Comparison of ENCODE assay signal across 24 mouse cellular contexts in the genomic region with DNA sequence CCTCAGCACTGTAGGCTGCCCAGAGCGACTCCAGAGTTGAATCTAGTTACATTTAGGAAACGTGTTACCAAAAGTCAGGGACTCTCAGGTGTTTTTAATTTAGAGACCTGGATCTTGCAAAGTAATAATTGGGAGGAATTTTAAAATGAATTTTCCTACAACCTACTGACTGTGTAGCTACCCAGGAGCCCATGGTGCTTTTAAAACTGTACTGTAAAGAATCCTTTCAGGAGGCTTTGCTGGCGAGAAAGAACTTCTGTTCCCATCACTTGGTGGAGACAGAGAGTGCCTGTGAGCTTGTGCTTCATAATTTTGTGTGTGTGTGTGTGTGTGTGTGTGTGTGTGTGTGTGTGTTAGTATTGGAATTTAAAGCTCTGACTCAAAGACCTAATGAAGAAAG.
A peak's percentile ranks its signal among the peaks of the same experiment; 100 is the strongest.
DNase-seq lines count a peak whose midpoint lies in the region; ATAC-seq lines count a peak whose summit lies in the region.
"Had no signal": no experiment of that assay in that cellular context is flagged by ENCODE, and none has a peak within 500 bp of the region (broad histone marks: within the 10 kb centered on the region; RNA-seq: fewer than 3 reads in every experiment).

No protein-coding gene starts in this region.

- WGBS in embryonic facial prominence, embryonic 11.5 days, result 56% methylated on average over 3 of the region's 3 CpGs
- WGBS in embryonic facial prominence, embryonic 10.5 days, result 74% methylated on average over 3 of the region's 3 CpGs
- WGBS in limb, embryonic 12.5 days, result 33% methylated on average over 3 of the region's 3 CpGs
- 75% methylated on average over 3 of the region's 3 CpGs for WGBS in limb, embryonic 10.5 days
- WGBS in limb, embryonic 13.5 days, result 26% methylated on average over 3 of the region's 3 CpGs
- 29% methylated on average over 3 of the region's 3 CpGs for WGBS in limb, embryonic 15.5 days

- no peak for ATAC-seq in embryonic facial prominence, embryonic 11.5 days (replicated peaks; ENCODE audit: insufficient number of reproducible peaks, low FRiP score, low TSS enrichment, low read depth)
- ATAC-seq in limb, embryonic 12.5 days (ENCODE audit: insufficient number of reproducible peaks, insufficient read depth, low FRiP score, low TSS enrichment, low read depth), result peak; percentile 76; the same call in 1 of the 2 replicates
- peak; percentile 79; the same call in 1 of the 2 replicates for ATAC-seq in limb, embryonic 13.5 days (ENCODE audit: low FRiP score, low read depth)
- no peak for ATAC-seq in limb, embryonic 15.5 days (ENCODE audit: insufficient number of reproducible peaks, low FRiP score, low TSS enrichment, low read depth)
- ATAC-seq: activated CD4-positive, CD25-positive, alpha-beta regulatory T cell, adult 4 months; CD4-positive, CD25-positive, alpha-beta regulatory T cell, adult 4 months; forebrain, embryonic 13.5 days; forebrain, embryonic 15.5 days; Patski had no signal

- H3K36me3 ChIP-seq in embryonic facial prominence, embryonic 11.5 days (replicated peaks; ENCODE audit: control insufficient read depth, insufficient read depth, low read depth, low read length), result no peaks in the 10 kb centered on the region
- no peaks in the 10 kb centered on the region; the same call in 1 of the 2 replicates for H3K36me3 ChIP-seq in embryonic facial prominence, embryonic 10.5 days (replicated peaks)
- H3K36me3 ChIP-seq in limb, embryonic 12.5 days, result no peaks in the 10 kb centered on the region
- no peaks in the 10 kb centered on the region for H3K36me3 ChIP-seq in limb, embryonic 10.5 days
- H3K36me3 ChIP-seq in limb, embryonic 13.5 days, result no peaks in the 10 kb centered on the region
- no peaks in the 10 kb centered on the region for H3K36me3 ChIP-seq in limb, embryonic 15.5 days
- H3K36me3 ChIP-seq: embryonic facial prominence, embryonic 12.5 days; forebrain, embryonic 15.5 days; G1E had no signal

- no peak overlapping the region for H3K4me3 ChIP-seq in embryonic facial prominence, embryonic 11.5 days (ENCODE audit: low read depth, low read length)
- no peak overlapping the region for H3K4me3 ChIP-seq in embryonic facial prominence, embryonic 10.5 days
- no peak overlapping the region for H3K4me3 ChIP-seq in limb, embryonic 12.5 days (replicated peaks)
- no peak overlapping the region for H3K4me3 ChIP-seq in limb, embryonic 10.5 days
- no peak overlapping the region for H3K4me3 ChIP-seq in limb, embryonic 13.5 days
- H3K4me3 ChIP-seq in limb, embryonic 15.5 days, result no peak overlapping the region
- H3K4me3 ChIP-seq: embryonic facial prominence, embryonic 12.5 days; forebrain, embryonic 13.5 days; forebrain, embryonic 15.5 days had no signal

- no peak overlapping the region for H3K4me2 ChIP-seq in embryonic facial prominence, embryonic 11.5 days (ENCODE audit: low read depth, low read length)
- no peak overlapping the region for H3K4me2 ChIP-seq in limb, embryonic 12.5 days
- H3K4me2 ChIP-seq in limb, embryonic 13.5 days (replicated peaks), result no peak overlapping the region
- no peak overlapping the region for H3K4me2 ChIP-seq in limb, embryonic 15.5 days
- H3K4me2 ChIP-seq: embryonic facial prominence, embryonic 12.5 days; forebrain, embryonic 13.5 days; forebrain, embryonic 15.5 days had no signal

- no peaks in the 10 kb centered on the region for H3K27me3 ChIP-seq in embryonic facial prominence, embryonic 11.5 days (ENCODE audit: control insufficient read depth, insufficient read depth, low read length)
- no peaks in the 10 kb centered on the region for H3K27me3 ChIP-seq in embryonic facial prominence, embryonic 10.5 days (replicated peaks; ENCODE audit: low read depth, poor library complexity, severe bottlenecking)
- H3K27me3 ChIP-seq in limb, embryonic 12.5 days, result no peaks in the 10 kb centered on the region
- no peaks in the 10 kb centered on the region for H3K27me3 ChIP-seq in limb, embryonic 10.5 days (ENCODE audit: low read depth, poor library complexity, severe bottlenecking)
- no peaks in the 10 kb centered on the region for H3K27me3 ChIP-seq in limb, embryonic 13.5 days
- H3K27me3 ChIP-seq in limb, embryonic 15.5 days, result no peaks in the 10 kb centered on the region
- H3K27me3 ChIP-seq: CH12.LX; embryonic facial prominence, embryonic 12.5 days; forebrain, embryonic 13.5 days; forebrain, embryonic 15.5 days; Patski had no signal

- H3K9me3 ChIP-seq in embryonic facial prominence, embryonic 11.5 days (replicated peaks; ENCODE audit: control insufficient read depth, low read length), result no peaks in the 10 kb centered on the region
- no peaks in the 10 kb centered on the region for H3K9me3 ChIP-seq in embryonic facial prominence, embryonic 10.5 days
- no peaks in the 10 kb centered on the region for H3K9me3 ChIP-seq in limb, embryonic 12.5 days
- no peaks in the 10 kb centered on the region for H3K9me3 ChIP-seq in limb, embryonic 10.5 days (replicated peaks)
- no peaks in the 10 kb centered on the region for H3K9me3 ChIP-seq in limb, embryonic 13.5 days
- no peaks in the 10 kb centered on the region for H3K9me3 ChIP-seq in limb, embryonic 15.5 days
- H3K9me3 ChIP-seq: embryonic facial prominence, embryonic 12.5 days; forebrain, embryonic 13.5 days; forebrain, embryonic 15.5 days had no signal

- no peak overlapping the region for H3K9ac ChIP-seq in embryonic facial prominence, embryonic 11.5 days (replicated peaks; ENCODE audit: low read length)
- H3K9ac ChIP-seq in limb, embryonic 12.5 days (replicated peaks), result no peak overlapping the region
- no peak overlapping the region for H3K9ac ChIP-seq in limb, embryonic 13.5 days
- H3K9ac ChIP-seq in limb, embryonic 15.5 days, result no peak overlapping the region
- H3K9ac ChIP-seq: embryonic facial prominence, embryonic 12.5 days; forebrain, embryonic 13.5 days; forebrain, embryonic 15.5 days had no signal

- peak; percentile 4 for DNase-seq in embryonic facial prominence, embryonic 11.5 days (ENCODE audit: low spot score)
- no peak for DNase-seq in embryonic facial prominence, embryonic 10.5 days (ENCODE audit: low spot score)
- no peak for DNase-seq in limb, embryonic 10.5 days (ENCODE audit: low spot score)
- DNase-seq in retina, embryonic 14.5 days (ENCODE audit: low spot score), result no peak
- DNase-seq: adrenal gland, adult 8-10 months; adrenal gland, postnatal 14 days; adrenal gland, postnatal 36 days; B cell, adult 2 months; cerebellum, adult 11-12 months; cerebellum, adult 2 months; cerebellum, adult 9-10 months; cerebellum, postnatal 10 days; cerebellum, postnatal 25 days had no signal

- H3K27ac ChIP-seq in embryonic facial prominence, embryonic 11.5 days (replicated peaks; ENCODE audit: low read depth, low read length), result no peak overlapping the region
- no peak overlapping the region for H3K27ac ChIP-seq in embryonic facial prominence, embryonic 10.5 days (replicated peaks)
- peak overlapping the region; percentile 71 for H3K27ac ChIP-seq in limb, embryonic 12.5 days
- H3K27ac ChIP-seq in limb, embryonic 10.5 days, result no peak overlapping the region
- peak overlapping the region; percentile 89 for H3K27ac ChIP-seq in limb, embryonic 13.5 days
- H3K27ac ChIP-seq in limb, embryonic 15.5 days, result peak overlapping the region; percentile 75
- H3K27ac ChIP-seq: embryonic facial prominence, embryonic 12.5 days; forebrain, embryonic 13.5 days; forebrain, embryonic 15.5 days had no signal

- no peaks in the 10 kb centered on the region for H3K4me1 ChIP-seq in embryonic facial prominence, embryonic 11.5 days (ENCODE audit: control insufficient read depth, insufficient read depth, low read length)
- H3K4me1 ChIP-seq in embryonic facial prominence, embryonic 10.5 days, result peaks cover 17% of the 10 kb centered on the region
- H3K4me1 ChIP-seq in limb, embryonic 12.5 days (replicated peaks), result peaks cover 24% of the 10 kb centered on the region
- peaks cover 12% of the 10 kb centered on the region for H3K4me1 ChIP-seq in limb, embryonic 10.5 days
- peaks cover 53% of the 10 kb centered on the region for H3K4me1 ChIP-seq in limb, embryonic 13.5 days
- H3K4me1 ChIP-seq in limb, embryonic 15.5 days, result peaks cover 21% of the 10 kb centered on the region

Comparison
In these comparisons a context has a peak if more than half of its experiments do, and no peak if none do; other contexts are left out.
1. ATAC-seq: peak in limb, embryonic 12.5 days (single experiment) and limb, embryonic 13.5 days (single experiment); none in embryonic facial prominence, embryonic 11.5 days (single experiment) and limb, embryonic 15.5 days (single experiment).
2. H3K27ac ChIP-seq: peak in limb, embryonic 12.5 days (single experiment), limb, embryonic 13.5 days (single experiment) and limb, embryonic 15.5 days (single experiment); none in embryonic facial prominence, embryonic 11.5 days (single experiment), embryonic facial prominence, embryonic 10.5 days (single experiment) and limb, embryonic 10.5 days (single experiment).